Mouse (Mus musculus) ES-E14 (cell line): ENCODE measurements around the gene Olfr204.
"Not testable (repeated sequence)": the region's sequence is repeated elsewhere in the genome, so short reads cannot be mapped to it uniquely, and the experiment has no call there.

ENCODE experiments used
- CHD2 ChIP-seq: IDR thresholded peaks from 2 replicates; pipeline ENCODE4 v1.6.1; 2014; ENCODE audit warnings: mild to moderate bottlenecking, low read depth, low read length, inconsistent platforms
- HCFC1 ChIP-seq: IDR thresholded peaks from 2 replicates; pipeline ENCODE4 v1.6.1; 2012; ENCODE audit warnings: low read length, inconsistent platforms, borderline replicate concordance; ENCODE audit not compliant: insufficient read depth
- MAFK ChIP-seq: IDR thresholded peaks from 2 replicates; pipeline ENCODE4 v1.6.1; 2014; ENCODE audit warnings: mild to moderate bottlenecking, low read depth, low read length, inconsistent platforms; ENCODE audit not compliant: insufficient read depth
- ZC3H11A ChIP-seq: IDR thresholded peaks from 2 replicates; pipeline ENCODE4 v1.6.1; 2012; ENCODE audit warnings: low read depth, mild to moderate bottlenecking, inconsistent platforms, low read length, borderline replicate concordance
- ZNF384 ChIP-seq: IDR thresholded peaks from 2 replicates; pipeline ENCODE4 v1.6.1; 2012; ENCODE audit warnings: low read depth, low read length, inconsistent platforms

DNA sequence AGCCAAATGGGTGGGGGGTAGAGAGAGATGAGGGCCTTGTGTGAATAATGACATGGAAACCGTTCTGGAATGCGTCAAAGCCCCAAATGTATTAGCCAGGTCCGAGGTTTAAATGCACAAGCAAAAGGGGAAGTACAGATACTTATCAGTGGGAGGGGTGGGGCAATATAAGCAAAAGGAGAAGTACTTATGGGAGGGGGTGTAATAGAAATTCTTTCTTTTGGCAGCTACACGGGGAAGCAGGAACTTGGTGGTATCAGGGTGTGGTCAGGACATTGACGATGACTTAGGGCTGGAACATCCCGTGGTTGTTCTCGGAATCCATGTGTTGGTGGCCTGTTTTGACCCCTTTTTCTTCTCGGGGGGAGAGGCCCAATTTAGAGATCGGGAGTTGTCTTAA, 30.5 kb downstream of the Olfr204 start:
- not testable (repeated sequence) for TF ChIP-seq MAFK, CHD2, HCFC1, ZC3H11A, ZNF384
